Mouse (Mus musculus) liver, embryonic 16.5 days (tissue): ENCODE measurements at regions not wholly inside any gene's neighbourhood (a gene's known extent, or its start where the extent isn't known, plus 50 kb on each side); places are given as distances from the start of the nearest gene placed in this dataset.

ENCODE experiments used
- ATAC-seq: fragments of 200-750 bp; cut with Nextera tagmentation; 2 replicates; pipeline ENCODE4 v1.8.0; 2017; ENCODE audit warnings: low read depth, mild to moderate bottlenecking, moderate number of reproducible peaks, moderate library complexity
- H3K27ac ChIP-seq: fragments of 300-500 bp; sonication (generic); 2 replicates; pipeline ENCODE4 v1.5.1; 2014; ENCODE audit warnings: mild to moderate bottlenecking, low read length
- H3K27me3 ChIP-seq: fragments of 300-500 bp; sonication (generic); 2 replicates; pipeline ENCODE4 v1.6.1; 2014; ENCODE audit warnings: low read depth, low read length, mixed read lengths; ENCODE audit not compliant: control insufficient read depth, insufficient read depth
- H3K36me3 ChIP-seq: fragments of 300-500 bp; sonication (generic); 2 replicates; pipeline ENCODE4 v1.6.1; 2014; ENCODE audit warnings: mild to moderate bottlenecking; ENCODE audit not compliant: control insufficient read depth, insufficient read depth
- H3K4me1 ChIP-seq: fragments of 300-500 bp; sonication (generic); 2 replicates; pipeline ENCODE4 v1.6.1; 2014; ENCODE audit warnings: low read depth, low read length, mixed read lengths; ENCODE audit not compliant: control insufficient read depth
- H3K4me2 ChIP-seq: fragments of 300-500 bp; sonication (generic); 2 replicates; pipeline ENCODE4 v1.6.1; 2014; ENCODE audit warnings: low read depth, low read length, mixed read lengths
- H3K4me3 ChIP-seq: fragments of 300-500 bp; sonication (generic); 2 replicates; pipeline ENCODE4 v1.5.1; 2014; ENCODE audit warnings: low read depth, mild to moderate bottlenecking, low read length
- H3K9ac ChIP-seq: fragments of 300-500 bp; sonication (generic); 2 replicates; pipeline ENCODE4 v1.6.1; 2014; ENCODE audit warnings: low read depth, low read length
- H3K9me3 ChIP-seq: fragments of 300-500 bp; sonication (generic); replicated peaks from 2 replicates; pipeline ENCODE4 v1.6.1; 2016; ENCODE audit warnings: low read length; ENCODE audit not compliant: control insufficient read depth
- WGBS: fragments of 180-500 bp; shearing (Covaris S2); extraction: QIAGEN DNeasy Blood & Tissue Kit; methylation state at CpG from one replicate; pipeline ENCODE4 v1.1.7; 2014; ENCODE audit not compliant: insufficient replicate concordance; 5-methylcytosine and 5-hydroxymethylcytosine counted together

DNA sequence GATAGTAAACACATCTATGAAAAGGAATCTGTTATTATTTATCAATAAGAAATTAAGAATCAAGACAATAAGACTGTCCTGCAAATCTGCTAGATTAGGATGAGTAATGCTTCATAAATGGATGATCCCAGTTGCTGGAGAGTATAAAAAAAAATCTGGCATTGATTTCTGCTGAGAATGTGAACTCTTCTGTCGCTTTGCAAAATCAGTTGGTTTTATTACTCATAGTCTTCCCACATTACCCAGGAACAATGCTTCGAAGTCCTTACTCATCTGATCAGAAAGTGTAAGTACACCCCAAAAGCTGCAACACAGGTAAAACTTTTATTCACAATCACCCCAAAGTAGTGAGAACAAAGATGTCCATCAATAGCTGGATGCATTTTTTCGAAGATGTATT, 77.8 kb upstream of the Itprid2 start:
- no peaks in the 10 kb centered on the region for H3K27me3 ChIP-seq
- H3K9me3 ChIP-seq = no peaks in the 10 kb centered on the region
- H3K4me2 ChIP-seq = no peak overlapping the region
- no peak overlapping the region for H3K27ac ChIP-seq
- H3K9ac ChIP-seq = no peak overlapping the region
- no peaks in the 10 kb centered on the region for H3K36me3 ChIP-seq
- H3K4me3 ChIP-seq = no peak overlapping the region
- no peaks in the 10 kb centered on the region for H3K4me1 ChIP-seq
- no peak for ATAC-seq
- 62% methylated on average over 3 of the region's 3 CpGs for WGBS

DNA sequence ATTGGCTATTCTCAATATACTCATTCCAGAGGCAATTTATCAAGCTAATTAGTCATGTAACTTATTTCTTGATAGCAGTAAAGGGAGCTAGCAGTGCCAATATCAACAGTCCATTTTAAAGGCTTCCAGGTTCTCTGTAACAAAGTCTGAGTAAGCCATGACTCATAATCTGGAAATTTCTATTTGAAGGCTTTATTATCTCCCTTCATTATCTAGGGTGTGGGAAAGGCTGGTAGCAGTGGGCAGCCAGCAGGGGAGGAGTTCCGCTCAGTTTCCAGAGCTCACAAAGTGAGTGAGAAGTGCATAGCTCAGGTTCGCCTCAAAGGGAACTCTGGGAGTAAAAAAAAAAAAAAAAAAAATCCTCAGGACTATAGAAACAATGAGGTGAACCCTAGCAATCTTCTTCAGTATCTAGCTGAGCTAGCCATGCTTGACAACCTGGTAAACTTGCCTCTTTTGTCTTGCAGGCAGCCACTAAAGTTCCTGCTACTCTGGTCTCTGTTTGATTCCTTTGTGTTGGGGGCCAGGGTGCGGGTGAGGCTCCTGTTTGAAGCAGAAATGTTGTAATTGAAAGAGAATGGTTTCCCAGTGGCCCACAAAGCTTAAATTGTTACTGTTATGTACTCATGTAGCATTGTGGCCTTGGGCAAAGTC, 68.7 kb upstream of the Itprid2 start:
- no peak overlapping the region for H3K4me3 ChIP-seq
- H3K9me3 ChIP-seq = no peaks in the 10 kb centered on the region
- H3K27ac ChIP-seq = no peak overlapping the region
- H3K9ac ChIP-seq = no peak overlapping the region
- H3K4me2 ChIP-seq = no peak overlapping the region
- WGBS = 21% methylated on average over 3 of the region's 3 CpGs
- no peaks in the 10 kb centered on the region for H3K36me3 ChIP-seq
- no peak for ATAC-seq
- no peaks in the 10 kb centered on the region for H3K4me1 ChIP-seq
- no peaks in the 10 kb centered on the region for H3K27me3 ChIP-seq

- H3K36me3 ChIP-seq = no peaks in the 10 kb centered on the region
- no peak for ATAC-seq
- no peak overlapping the region for H3K4me3 ChIP-seq
- WGBS = 57% methylated on average over 3 of the region's 3 CpGs
- H3K4me2 ChIP-seq = no peak overlapping the region
- no peaks in the 10 kb centered on the region for H3K9me3 ChIP-seq
- H3K4me1 ChIP-seq = no peaks in the 10 kb centered on the region
- no peak overlapping the region for H3K9ac ChIP-seq
- no peak overlapping the region for H3K27ac ChIP-seq
- H3K27me3 ChIP-seq = no peaks in the 10 kb centered on the region
Observed at GRCm38 (mm10) chr2:79567413-79567934, 67.7 kb upstream of the Itprid2 start.

- H3K4me3 ChIP-seq = no peak overlapping the region
- no peak overlapping the region for H3K9ac ChIP-seq
- no peak overlapping the region for H3K4me2 ChIP-seq
- H3K36me3 ChIP-seq = no peaks in the 10 kb centered on the region
- no peaks in the 10 kb centered on the region for H3K4me1 ChIP-seq
- 61% methylated on average over 1 of the region's 1 CpGs for WGBS
- H3K27me3 ChIP-seq = no peaks in the 10 kb centered on the region
- H3K27ac ChIP-seq = no peak overlapping the region
- no peak for ATAC-seq
- no peaks in the 10 kb centered on the region for H3K9me3 ChIP-seq
Observed at GRCm38 (mm10) chr2:79569663-79570062, 65.5 kb upstream of the Itprid2 start.

DNA sequence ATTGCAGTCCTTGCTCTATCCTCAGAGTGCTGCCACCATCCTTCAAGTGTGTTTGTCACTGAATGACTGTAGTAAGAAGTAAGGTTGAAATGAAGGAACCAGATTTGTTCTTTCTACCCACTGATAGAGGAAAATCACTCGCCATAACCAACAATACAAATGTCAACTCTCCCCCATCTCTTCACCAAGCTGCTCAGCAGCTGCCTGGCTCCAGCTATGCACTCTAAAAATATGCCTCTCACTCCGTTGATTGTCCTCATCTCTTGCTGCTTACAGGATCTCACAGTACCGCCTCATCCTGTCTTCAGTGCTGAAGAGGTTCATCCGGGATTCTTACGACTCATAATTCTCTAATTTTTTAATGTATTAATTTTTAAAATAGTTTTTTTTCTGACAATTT, 63.2 kb upstream of the Itprid2 start:
- Histone ChIP-seq H3K9me3 (no peaks in the 10 kb centered on the region), H3K4me2 (no peak overlapping the region), H3K36me3 (no peaks in the 10 kb centered on the region), H3K9ac (no peak overlapping the region), H3K27me3 (no peaks in the 10 kb centered on the region), H3K27ac (no peak overlapping the region), H3K4me1 (no peaks in the 10 kb centered on the region), H3K4me3 (no peak overlapping the region)
- ATAC-seq = no peak
- 65% methylated on average over 5 of the region's 5 CpGs for WGBS

- H3K4me2 ChIP-seq = no peak overlapping the region
- ATAC-seq = no peak
- no peaks in the 10 kb centered on the region for H3K27me3 ChIP-seq
- no peaks in the 10 kb centered on the region for H3K9me3 ChIP-seq
- WGBS = 27% methylated on average over 6 of the region's 6 CpGs
- H3K36me3 ChIP-seq = no peaks in the 10 kb centered on the region
- H3K9ac ChIP-seq = no peak overlapping the region
- H3K4me1 ChIP-seq = no peaks in the 10 kb centered on the region
- H3K27ac ChIP-seq = no peak overlapping the region
- H3K4me3 ChIP-seq = no peak overlapping the region
Observed at GRCm38 (mm10) chr2:79575074-79575473, 60.1 kb upstream of the Itprid2 start.

DNA sequence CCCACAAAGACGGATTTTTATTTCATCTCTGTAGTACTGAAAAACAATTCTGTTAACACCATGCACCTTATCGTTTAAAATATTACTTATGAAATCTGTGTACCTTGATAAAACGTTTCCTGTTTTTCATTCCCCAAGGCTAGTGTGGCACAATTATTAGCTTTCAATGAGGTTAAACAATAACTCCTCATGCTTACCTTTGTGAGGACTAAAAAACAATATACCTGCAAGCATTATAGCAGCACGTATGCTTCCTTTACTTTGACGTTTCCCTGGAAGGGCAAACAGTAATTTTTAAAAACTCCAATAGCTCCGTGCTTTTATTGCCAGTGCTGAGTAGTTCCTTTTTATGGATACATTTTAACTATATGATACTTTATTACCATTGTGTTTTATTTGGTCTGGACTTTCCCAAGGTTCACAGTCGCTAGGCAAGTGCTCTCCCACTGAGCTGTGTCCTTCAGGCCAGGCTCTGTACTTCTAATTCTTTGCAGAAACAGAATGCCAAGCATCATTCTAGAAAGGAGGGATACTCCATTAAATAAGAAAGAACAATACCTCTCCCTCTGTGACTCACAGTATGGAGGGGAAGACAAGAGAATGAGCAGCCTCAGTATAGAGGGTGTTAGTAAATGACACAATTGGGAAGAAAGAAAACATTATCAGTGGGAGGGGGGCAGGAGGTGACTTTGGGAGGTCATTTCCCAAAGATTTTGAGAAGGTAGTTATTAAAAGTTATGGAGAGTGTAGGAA, 50.0 kb upstream of the Itprid2 start:
- no peaks in the 10 kb centered on the region for H3K9me3 ChIP-seq
- no peaks in the 10 kb centered on the region for H3K27me3 ChIP-seq
- no peak overlapping the region for H3K4me2 ChIP-seq
- 65% methylated on average over 7 of the region's 7 CpGs for WGBS
- H3K36me3 ChIP-seq = no peaks in the 10 kb centered on the region
- H3K9ac ChIP-seq = no peak overlapping the region
- H3K4me3 ChIP-seq = no peak overlapping the region
- no peak for ATAC-seq
- H3K27ac ChIP-seq = no peak overlapping the region
- H3K4me1 ChIP-seq = no peaks in the 10 kb centered on the region
